Mouse (Mus musculus) frontal cortex, postnatal 14 days (tissue): ENCODE data around the gene Agap1.

ENCODE experiments used
- DNase-seq, 2 experiments: peaks; one replicate each; pipeline ENCODE4 v3.0.0; 2022; ENCODE audit warnings: low spot score in 2 of 2

Gene Agap1

DNA sequence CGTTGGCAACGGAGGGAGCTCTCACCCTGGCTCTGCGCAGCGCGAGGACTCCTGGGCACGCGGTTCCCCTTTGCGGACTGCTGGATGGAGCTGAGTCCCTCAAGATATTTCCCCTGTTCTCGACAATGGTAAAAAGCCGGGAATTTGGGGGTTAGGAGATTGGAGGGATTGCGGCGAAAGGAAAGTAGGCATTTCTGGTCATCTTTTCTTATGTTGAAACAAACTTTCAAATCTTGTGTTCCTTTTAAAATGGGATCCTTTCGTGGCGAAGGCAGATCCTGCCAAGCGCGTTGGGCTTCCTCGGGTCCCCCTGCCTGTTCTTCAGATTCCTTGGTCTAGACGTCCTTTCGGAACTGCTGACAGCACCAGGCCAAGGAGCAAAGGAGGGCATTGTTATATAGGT, 477.4 kb downstream of the Agap1 start:
- DNase-seq = no peak

DNA sequence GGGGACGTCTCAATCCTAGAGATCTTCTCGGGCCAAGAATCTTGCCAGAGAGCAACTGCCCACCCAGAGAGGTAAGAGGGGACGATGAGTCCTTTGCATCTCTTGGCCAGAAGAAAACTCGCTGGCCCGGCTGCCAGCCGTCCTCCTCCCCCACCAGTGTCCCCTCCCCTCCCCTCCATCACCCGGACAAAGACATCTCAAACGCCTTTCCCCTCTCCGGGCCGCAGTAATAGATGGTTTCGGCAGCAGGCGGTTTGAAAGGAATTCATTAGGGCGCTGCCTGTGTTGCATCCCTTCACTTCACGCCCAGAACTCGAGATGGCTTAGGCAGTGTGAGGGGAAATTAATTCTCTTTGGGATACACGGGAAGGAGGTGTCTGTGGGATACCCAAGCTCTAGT, 478.0 kb downstream of the Agap1 start:
- DNase-seq = no peak

DNA sequence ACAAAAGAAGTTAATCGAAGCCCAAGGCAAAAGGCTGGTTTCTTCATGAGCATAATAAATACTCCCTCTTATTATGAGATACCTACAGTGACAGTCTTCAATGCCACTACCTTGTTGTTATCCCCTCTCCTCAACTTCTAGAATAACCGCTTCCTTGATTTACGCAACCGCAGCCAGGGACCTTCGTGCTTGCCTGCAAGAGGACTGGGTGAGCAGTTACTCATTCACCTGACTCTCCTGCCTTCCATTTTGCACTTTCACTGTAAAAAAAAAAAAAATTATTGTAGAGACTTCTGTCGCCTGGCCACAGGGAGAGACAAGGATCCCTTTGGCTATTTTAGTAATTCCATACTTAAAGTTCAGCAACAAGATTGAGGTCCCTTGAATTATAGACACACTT, 478.4 kb downstream of the Agap1 start:
- DNase-seq = no peak

DNA sequence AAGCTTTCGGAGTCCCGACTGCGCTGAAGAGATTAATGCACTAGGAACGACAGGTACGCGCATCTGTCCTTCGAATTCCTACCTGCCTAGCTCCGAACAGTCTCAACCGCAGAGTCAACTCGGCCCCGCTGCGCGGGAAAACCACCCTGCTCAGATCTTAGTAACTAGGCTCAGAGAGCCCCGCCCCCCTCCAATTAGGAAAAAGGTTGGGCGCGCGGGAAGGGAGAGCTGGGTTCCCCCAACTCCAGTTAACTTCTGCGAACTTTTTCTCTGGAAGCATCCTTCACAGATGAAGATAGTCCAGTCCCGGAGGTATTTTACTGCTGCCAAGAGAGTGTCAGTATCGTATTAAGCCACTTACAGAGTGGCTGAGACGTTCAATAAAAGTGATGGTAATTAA, 479.2 kb downstream of the Agap1 start:
- DNase-seq = no peak

DNA sequence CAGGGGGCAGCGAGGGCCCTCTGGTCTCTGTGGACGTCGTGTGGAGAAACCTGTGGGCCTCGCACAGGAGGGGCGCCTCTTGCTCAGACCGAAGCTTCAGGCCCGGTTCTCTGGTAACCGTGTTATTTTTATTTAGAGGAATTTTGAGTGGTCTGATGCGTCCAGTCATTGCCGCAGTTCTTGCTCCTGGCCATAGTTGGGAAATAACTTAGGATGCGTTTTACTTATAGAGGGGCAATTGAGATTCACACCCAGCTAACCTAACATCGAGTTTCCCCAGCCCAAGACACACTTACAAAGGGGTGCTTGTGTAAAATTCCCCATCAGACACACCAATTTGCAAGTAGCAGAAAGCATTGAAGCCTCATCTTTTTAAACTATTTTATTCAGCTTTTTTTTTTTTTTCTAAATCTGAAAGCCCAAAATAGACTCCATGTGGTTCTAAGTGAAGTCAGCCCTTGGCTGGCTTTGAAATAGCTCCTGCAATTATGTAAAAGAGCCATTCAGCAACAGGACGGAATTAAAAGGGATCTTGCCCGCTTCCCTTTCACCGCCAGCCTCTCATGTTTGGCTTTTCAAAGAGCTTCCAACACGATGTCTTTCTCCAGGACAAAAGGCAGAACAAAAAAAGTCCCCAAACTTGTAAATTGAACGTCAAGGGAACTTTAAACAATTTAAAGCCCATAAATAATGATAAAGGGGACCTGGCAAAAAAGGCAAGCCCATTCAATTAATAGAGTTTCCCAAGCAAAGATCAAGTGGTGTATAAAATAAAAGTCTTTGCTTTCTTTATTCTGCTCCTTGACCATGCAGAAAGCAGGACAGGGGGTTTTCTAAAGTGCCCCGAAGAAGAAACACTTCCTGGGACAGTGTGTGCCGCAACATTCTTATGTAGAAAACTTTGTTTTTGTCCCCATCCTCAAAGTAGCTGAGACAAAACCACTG, 480.0 kb downstream of the Agap1 start:
- DNase-seq = no peak

DNA sequence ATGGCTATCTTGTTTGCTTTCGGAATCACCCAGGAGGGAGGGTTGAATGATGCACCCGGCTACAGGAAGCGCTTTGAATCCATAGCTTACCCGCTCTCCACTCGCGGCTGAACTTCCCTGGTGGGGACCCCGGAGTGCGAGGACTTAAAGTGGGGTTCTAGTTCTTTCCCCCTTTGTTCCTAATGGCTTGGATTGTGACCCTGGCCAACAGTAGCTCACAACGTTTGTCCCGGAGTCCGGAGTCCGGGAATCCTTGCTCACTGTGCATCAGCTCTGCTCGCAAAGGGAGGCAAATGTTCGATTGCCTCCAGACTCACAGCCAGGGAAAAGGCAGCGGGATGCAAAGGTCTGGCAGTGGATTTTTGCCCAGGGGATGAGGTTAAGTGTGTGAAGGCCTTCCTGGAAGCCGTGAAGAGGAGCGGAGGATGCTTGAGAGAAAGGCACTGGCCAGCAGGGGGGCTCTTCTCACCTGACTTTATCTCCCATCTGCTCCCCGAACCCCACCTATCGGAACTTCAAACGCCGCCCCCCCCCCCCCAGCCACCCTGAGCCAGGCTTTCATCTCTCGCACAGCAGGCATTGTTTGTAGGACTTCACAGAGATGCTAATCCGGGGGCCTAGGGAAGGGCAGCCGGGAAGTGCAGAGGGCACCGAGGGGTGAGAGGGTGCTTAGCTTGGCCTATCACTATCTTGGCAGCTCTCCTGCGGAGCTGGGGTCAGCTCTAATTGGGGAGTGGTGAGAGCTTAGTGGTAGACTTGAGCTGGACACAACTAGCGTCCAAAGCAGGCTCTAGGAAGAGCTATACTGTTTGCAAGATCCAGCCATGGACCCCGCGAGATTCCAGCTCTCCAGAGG, 481.1 kb downstream of the Agap1 start:
- no peak for DNase-seq

DNA sequence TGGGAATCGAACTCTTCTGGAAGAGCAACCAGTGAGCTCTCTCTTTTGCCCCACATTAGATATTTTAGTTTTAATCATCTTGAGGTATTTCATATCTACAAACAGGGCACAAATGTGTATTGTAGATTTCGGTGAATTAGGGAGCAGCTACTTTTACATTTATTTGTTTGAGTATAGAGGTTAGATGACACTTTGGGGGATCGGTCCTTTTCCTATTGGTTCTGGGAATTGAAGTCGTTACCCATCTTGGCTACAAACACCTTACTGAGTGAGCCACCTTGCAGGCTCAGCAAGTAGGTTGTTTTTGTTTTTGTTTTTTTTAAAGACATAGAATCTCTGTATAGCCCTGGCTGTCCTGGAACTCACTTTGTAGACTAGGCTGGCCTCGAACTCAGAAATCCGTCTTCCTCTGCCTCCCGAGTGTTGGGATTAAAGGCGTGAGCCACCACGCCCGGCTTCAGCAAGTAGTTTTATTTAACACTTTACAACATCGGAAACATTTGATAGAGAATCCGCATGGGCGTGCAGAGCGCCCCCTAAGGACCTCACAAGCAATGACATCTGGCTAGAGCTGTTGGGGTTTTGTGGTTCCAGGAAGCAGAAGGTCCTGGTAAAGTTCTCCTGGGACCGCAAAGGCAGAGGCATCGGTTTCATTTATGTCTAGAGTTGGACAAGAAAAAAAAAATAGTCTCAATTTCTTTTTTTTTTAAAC, 484.4 kb downstream of the Agap1 start:
- DNase-seq = no peak

DNA sequence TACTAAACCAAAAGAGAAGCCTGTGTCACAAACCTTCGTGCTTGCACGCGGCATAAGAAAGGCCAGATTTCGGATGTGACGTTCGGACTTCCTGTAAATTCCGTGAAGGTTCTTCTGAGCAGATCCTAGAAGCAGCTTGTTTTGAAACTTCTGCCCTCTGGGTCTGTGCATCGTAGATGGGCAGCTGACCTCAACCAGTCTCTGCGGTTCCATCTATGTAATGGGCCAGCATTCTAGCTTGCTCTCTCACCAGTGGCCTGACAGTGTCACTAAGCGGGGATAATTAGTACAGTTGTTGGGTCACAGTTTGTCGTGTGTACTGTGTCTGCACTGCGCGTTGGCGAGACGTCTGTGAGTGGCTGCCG, 485.0 kb downstream of the Agap1 start:
- no peak for DNase-seq

DNA sequence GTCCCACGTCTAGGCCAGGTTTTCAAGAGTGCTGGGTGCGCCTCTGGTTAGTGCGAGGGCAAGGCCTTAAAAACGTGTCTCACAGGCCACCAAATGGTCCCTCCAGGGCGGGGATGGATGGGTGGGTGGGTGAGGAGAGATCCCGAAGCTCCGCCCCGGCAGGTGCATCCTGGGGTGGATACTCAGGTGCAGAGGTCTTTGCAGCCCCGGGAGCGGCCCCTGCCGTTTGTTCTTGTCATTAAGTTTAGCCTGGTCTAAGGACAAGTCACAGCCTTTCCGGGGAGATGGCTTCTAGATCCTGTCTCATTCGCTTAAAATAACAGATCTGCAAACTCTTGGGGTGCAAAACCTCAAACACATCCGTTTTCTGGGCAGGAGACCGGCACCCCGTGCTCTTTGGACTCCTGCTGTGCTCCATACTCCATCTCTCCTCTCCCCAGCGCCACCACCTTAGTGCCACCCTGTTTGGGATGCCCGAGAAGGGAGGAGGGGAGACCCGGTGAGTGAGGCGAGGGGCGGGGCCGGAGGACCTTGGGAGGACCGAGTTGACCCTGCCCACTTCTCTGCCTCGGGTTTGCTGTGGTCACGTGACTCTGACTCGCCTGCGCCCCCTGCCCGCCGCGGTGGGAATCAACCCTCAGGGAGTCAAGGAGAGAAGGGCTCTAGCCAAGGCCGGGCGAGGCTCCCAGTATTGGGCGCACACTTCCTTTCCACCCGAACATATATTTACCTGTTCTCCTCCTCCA, 485.5 kb downstream of the Agap1 start:
- peak in 1 of 2 experiments; percentile 41 for DNase-seq

DNA sequence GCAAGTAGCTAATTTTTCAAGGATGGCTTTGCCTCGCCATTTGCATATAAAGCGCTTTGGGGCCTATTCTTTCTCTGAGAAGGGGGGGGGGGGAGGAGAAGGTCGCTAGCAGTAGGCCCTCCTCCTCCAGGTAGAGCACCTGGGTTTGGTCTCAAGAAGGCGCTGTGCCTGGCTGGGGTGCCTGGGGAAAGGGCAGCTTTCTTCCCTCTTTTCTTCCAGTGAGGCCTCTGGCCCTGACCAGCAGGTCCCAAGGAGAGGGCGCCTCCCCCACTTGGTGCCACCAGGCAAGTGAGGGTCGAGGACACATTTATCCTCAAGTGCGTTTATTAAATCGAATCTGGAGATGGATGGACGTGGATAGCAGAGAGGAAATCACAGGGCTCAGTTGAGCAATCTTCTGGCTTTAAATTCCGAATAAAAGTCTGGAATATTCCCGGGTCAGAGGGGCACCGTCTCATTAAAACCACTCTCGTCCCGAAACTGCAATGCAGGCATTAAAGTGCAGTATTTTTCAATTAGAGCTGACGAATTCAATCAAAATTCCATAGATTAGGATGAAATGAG, 486.4 kb downstream of the Agap1 start:
- DNase-seq = no peak

DNA sequence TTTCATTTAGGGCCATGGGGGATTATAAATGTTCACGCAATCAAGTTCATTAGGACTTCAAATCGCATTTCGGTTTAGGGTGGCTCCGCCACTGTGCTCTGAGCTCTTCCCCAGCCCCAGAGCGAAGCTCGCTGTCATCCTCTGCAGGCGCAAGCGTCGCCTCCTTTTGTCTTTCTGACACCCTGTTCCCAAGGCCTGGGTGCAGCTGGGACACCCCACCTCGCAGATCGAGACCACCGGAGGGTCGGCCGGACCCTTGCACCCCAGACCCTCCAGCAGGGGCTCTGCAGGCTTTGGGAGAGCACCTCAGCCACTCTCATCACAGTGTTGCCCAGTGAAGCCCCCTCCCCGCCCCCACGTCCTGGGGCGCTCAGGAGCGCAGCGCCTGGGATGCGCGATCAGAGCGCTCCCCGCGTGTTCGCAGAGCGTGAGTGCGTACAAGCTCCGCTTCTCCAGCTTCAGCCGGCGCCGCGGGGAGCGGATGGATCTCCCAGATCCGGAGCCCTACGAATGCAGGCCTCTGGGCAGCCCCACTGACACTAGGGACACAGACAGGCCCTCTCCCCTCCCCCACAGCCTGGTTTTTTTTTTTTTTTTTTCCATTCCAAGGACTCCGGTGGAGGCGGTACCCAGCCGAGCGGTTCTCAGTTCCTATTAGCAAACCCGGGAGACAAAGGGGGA, 487.2 kb downstream of the Agap1 start:
- DNase-seq = no peak

DNA sequence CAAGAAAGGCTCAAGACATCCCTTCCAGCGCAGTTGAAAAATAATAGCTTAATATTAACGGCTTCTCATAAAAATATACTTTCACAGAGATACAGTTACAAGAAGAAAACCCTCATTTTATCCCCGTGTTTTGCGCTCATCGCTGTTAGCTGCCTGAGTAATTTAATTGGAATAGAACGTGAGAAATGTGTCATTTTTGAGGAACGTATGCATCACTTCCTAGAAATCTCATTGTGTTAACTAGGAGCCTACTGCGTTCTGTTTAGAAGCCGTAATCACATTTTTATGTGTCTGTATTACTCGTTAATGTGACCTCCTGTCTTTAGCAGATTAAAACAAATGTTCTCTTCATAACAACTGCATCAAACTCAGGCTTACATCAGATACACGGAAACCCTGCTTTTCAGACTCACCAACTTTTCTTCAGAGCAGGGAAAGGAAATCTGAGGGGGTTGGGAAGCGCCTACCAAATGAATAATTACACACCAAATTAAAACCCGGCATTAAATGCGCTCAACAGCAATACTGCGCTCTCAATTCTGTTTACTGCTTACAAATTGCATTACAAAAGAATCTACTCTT, 487.9 kb downstream of the Agap1 start:
- DNase-seq = no peak

DNA sequence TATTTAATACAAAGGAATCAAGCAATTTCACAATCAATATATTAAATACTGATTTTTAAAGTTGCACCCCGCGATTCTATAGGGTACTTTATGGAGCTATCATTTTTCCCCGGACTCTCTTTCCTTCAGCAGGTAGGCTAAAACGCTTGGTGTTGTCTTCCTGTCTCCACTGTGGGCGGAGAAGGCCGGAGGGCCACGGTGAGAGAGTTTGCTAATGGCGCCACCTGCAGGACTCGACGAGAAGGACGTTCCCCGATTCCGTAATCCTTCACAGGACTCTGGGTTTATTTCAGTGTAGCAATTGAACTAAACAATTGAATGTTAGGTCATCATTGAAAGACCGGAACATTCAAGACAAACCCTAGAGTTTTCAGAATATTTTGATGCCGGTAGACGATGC, 488.6 kb downstream of the Agap1 start:
- DNase-seq = peak in 1 of 2 experiments; percentile 59
